Mouse (Mus musculus) liver, postnatal 0 days (tissue): ENCODE results near the gene Esrrg.

Experiments
- CTCF ChIP-seq: sonication (generic); IDR thresholded peaks from 2 replicates; pipeline ENCODE4 v1.5.1; 2016; ENCODE audit warnings: antibody characterized with exemption, low read depth
- EP300 ChIP-seq: IDR thresholded peaks from 2 replicates; pipeline ENCODE4 v1.6.1; 2016; ENCODE audit warnings: antibody characterized with exemption, low read depth, mild to moderate bottlenecking

DNA sequence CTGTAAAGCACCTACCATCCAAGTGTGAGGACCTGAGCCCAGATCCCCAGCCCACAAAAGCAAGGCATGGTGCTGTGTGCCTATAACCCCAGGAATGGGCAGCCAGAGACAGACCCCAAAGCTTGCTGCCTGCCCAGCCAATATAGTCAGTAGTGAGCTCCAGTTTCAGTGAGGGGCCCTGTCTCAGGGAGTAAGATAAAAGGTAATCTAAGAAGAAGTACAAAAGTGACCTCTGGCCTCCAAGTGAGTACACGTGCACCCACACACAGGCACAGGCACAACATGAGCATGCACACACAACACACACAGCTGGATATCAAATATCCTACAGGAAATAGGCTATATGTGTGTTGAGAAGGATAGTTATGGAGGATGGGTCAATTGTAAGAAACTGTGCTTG is 286.9 kb downstream of the Esrrg start:
- no peak for TF ChIP-seq EP300
- no peak for TF ChIP-seq CTCF
